Mouse (Mus musculus): ENCODE measurements around the gene Selplg.
A peak's percentile ranks its signal among the peaks of the same experiment; 100 is the strongest.

The Selplg gene

DNA sequence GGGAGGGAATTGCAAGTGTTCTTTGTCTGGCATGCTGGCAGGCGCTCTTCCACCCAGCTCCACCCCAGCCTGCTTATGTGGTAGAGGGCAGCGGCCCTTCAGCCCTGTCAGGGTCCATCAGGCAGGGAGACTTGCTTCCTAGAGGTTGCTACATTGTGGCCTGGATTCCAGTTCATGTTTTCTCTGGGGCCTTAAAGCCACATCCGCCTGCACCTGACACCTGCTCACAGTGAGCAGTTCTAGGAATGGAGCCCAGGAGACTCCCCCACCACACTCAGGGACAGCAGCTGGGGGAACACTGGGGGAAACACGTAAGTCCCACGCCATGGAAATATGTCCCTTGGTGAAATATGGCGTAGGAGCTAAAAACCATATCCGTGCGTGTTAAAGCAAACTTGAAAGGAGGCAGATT is at the start of gene Selplg:
TSS of gene Selplg (minus strand) at position 155 of the 412 bp plus-strand sequence.
- no peak for DNase-seq (ENCODE audit: low read depth)

DNA sequence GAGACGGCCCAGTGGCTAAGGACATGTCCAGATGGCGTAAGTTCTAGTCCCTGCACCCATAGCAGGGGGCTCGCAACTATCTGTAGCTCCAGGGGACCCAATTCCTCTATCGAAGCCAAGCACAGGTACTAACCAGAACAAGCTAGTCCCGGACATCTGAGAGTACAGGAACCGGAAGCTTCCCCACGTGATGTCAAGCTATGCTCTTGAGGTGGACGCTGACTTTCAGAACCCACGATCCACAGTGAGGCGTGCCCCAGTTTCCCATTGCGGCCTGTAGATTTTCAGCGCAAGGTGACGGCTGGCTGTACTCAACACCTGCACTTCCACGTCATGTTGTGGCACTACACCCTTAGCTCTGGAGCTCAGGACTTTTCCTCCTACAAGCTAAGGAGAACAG is 48.7 kb upstream of the Selplg start:
- no peak for DNase-seq (ENCODE audit: low read depth)

DNA sequence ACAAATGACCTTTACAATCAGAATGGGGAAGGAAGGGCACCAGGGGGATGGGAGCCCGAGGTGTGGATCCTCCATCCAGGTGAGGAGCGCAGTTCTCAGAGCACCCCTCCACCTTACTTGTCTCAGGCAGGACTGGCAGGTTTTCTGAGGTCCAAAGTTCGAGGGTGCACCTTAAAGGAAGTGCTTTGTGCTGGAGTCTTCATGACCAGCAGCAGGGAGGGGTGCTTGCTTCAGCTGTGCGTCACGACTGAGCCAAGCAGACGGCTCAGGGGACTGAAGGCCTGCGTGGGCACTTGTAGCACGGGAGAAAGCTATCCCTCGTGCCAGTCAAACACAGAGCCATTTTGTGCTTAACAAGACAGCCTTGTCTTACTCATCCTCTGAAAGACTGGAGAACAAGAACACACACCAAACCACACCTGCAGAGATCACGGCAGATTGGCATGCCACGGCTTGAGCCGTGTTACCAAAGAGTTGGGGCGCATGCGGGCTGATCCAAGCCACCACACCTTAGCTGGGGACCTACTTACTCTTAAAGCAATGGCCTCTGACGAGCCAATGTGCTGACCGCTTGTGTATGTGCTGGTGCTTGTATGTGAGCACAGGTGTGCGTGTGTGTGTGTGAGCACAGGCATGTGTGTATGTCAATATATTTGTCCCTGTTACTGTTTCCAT is 46.6 kb upstream of the Selplg start:
- no peak for DNase-seq (ENCODE audit: low read depth)

DNA sequence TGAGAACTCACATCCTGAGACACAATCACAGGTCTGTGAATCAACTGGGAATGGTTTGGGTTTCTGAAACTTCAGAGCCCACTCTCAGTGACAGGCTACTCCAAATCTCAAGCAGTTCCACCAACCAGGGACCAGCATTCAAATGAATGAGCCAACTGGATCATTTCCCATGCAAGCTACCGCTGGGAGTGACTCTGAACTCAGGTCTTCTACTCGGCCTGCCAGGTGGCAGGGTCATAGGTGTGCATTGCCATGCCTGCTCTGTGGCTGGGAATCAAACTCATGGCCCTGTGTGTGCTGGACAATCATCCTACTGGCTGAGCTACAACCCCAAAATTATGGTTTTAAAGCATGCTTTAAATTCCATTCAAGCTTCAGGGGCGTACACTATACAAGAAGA is 45.1 kb upstream of the Selplg start:
- DNase-seq (ENCODE audit: low read depth): no peak

DNA sequence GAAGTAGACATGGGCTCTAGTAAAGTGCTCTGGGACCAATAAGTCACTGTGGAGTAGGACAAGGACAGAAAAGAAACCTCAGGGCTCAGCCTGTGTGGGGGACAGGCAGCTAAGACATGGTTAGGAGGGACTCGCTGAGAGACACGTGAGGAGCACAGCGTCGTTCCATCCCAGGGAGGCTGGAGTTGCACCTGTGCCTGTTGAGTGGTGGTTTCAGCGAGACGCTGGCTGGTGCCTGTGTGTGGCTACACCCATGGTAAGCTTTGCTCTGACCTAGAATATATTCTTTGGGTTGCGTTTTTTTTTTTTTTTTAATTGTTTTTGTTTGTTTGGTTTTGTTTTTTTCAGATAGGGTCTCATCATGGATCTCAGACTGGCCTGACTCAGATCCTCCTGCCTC is 43.7 kb upstream of the Selplg start:
- DNase-seq (ENCODE audit: low read depth): no peak

DNA sequence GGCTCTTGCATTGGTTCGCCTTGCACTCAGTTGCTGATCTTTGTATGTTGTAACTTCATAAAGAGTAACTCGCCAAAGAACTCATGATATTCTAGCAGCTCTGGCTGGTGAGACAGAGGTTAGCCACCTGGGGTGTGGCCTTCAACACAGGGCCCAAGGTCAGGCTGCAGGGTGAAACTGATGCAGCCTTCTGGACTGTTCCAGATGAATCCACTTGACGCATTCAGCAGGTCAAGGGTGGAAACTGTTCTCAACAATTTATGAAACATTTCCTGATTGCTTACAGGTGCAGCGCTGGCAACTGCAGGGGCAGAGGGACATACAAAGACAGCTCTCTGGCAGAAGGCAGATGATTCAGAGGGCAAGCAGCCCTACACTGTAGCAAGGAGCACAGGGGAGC is 43.2 kb upstream of the Selplg start:
- peak; percentile 36 for DNase-seq (ENCODE audit: low read depth)

DNA sequence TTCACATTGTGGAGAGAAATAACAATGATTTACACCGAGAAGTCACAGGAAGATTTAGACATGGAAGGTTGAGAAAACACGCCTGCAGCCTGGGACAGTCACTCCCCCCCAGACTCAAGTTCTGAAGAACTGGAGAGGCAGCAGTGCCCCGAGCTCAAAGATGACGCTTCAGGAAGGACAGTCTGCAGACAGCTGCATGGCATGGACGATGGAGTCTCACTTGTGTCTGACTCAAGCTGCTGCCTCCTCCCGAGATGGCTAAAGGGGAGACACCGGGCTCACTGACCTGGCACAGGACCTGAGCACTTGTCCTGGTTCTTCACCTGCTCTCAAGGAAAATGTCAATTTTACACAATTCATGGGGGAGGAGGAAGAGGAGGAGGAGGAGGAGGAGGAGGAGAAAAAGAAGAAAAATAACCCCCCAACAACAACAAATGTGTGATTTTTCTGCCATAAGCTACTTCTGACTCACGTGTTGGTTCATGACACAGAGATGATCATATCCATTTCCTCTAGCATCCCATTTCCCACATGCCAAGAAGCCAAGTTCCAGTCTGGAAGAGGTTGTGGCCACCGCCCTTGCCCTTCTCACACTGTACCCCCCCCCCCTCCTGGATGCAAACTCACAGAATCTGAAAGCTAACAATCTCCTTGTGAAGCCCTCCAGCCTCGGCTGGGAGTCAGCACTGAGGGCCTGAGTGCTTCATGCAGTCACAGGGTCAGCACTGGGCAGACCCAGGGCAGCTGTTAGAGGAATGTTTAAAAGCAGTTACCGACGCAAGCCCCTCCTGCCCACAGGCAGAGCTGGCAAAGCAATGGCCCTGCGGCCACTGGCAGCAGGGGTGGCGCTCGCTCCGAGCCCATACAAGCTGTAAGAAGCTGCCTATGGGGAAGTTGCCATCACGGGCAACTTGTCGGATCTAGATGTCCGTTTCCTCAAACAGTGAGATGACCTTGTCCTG is 41.9 kb upstream of the Selplg start:
- DNase-seq (ENCODE audit: low read depth): peak; percentile 77

DNA sequence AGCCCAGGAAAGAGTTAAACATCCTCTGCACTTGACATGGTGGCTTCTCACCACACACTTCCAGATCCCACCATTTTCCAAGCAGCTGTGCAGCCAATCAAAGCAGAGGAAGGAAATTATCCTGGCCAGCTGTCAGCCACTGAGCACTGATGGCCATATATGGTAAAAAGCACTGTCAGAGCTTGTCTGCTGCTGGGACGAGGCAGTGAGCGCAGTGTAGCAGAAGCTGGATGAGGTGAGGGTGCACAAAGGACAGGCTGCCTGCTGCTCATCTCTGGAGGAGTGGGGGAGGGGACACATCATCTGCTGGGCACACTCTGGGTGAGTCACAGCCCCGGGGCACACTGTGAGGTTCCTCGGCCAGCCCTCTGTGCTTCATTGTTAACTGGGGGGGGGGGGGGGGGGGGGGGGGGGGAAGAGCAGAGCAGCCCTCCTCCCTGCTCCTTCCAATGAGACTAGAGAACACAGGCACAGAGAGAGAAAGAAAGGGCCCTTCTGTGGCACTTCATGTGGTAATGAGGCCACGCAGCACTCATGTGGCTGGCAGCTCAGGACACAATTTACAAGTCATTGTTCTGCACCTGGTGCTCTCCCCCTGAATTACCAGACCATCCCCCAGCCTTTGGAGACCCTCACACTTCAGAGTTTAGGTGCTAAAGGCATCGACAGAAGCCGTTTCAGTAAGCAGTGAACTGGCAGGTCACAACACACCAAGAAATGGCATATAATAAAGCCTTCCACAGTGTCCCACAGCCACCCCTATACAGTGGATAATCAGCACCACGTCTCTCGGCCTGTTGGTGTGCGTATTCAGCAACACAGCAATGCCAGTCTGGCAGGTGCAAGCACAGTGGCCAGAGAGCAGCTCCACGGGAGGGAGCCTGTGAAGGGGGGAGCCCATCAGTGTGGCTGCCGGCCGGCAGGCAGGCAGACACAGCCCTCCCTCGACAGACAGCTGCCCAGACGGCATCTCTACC is 40.8 kb upstream of the Selplg start:
- DNase-seq (ENCODE audit: low read depth): peak; percentile 94

DNA sequence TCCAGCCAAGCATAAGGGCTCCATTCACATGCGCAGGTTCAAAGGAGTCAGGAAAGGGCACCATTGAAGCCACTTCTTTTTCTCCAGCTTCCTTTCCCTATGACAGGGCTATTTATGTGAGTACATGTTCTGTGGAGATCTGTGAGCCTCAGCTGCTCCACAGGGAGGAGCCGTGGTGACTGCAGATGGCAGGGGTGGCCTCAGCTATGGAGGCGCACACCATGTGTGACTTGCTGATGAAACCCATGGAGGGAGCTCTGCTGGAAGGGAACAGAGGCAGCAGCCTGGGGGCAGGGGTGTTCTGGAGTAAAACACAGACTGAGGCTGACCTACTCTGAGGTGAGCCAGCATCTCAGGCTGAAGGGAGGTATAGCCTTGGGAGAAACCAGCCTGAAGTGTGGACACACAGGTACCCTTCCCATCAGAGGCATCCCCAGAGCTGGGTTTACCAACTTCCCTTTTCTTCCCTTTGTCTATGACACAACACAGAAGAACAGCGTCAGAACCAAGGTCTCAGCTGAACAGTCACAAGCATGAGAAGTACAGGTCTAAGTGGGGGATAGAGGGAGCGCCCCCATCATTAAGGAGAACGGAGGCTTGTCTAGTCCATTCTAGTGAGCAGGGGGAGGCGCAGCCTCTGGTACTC is 39.6 kb upstream of the Selplg start:
- DNase-seq (ENCODE audit: low read depth): no peak

DNA sequence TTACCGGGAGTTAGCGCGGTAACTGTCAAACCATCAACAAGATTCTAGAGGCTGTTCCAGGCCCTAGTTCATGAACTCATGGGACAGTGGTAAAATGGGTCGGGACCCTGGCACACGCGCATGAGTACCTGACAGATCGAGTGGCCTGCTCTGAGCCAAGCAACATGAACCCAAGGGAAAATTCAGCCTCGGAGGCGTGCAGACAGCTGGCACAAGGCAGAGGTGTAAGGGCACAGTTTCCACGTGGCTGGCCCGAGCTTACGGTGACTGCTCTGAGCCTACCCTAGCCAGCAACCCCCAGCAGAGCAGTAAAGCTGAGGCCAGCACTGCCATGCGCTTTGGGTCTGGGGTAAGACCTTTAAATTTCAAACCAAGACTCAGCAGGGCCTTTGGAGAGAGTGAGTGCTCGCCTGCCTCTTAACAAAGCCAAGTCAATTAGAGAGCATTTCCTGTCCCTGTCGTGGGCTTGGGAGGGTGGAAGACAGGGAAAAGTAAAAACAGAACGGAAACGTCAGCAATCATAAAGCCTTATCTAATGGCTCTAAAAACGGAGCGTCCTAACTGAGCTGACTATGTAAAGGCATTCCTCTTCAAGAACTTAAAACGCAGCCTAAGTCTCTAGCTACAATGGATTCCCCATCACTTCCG is 38.1 kb upstream of the Selplg start:
- no peak for DNase-seq (ENCODE audit: low read depth)

DNA sequence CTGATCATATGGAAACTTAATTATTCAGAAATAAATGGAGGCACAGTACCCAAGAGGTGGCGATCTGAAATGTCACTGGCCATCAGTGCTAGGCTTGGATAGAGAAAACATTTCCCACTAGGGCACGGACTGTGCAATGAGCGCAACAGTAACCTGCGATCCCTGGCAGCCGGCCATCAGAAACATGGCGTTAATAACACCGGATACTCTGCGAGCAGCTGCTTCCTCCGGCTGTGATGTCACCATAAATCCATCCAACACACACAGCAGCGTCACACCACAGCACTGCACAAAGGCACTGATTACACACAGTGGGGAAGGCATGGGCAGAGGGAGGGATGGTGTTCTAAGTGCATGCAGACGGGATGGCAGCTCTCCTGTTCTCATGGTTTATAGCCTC is 36.7 kb upstream of the Selplg start:
- DNase-seq (ENCODE audit: low read depth): no peak

DNA sequence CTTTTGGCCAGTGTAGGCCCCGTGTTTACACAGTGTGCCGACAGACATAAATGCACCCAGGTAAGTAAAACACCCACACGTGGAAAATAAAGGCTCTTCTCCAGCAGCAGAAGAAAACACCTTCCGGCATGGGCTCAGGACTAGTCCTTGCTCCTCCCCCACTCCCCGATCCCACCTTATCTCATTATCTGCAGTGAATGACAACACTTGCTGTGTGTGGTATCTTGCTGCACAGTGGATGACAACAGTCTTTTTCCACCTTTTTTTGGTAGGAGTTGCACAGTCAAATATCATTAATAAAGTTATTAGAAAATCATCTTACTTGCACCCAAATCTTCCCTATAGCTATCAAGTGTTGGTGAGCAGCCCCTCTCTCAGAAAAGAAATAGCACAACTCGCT is 32.5 kb upstream of the Selplg start:
- DNase-seq (ENCODE audit: low read depth): no peak

DNA sequence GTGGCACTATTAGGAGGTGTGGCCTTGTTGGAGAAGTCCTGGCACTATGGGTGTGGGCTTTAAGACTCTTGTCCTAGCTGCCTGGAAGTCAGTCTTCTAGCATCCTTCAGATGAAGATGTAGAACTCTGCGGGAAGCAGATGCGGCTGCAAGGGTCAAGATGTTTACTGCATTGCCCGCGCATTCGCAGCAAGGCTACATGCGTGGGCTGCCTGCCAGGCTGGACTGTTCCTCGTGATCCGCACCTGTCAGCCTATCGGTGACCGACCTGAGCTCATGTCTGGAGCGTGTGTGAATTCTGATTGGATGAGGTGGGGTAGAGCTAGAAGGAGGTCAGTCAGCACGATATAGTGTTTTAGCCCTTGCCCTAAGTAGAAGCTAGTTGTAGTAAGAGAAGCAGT is 31.6 kb upstream of the Selplg start:
- DNase-seq (ENCODE audit: low read depth): no peak

DNA sequence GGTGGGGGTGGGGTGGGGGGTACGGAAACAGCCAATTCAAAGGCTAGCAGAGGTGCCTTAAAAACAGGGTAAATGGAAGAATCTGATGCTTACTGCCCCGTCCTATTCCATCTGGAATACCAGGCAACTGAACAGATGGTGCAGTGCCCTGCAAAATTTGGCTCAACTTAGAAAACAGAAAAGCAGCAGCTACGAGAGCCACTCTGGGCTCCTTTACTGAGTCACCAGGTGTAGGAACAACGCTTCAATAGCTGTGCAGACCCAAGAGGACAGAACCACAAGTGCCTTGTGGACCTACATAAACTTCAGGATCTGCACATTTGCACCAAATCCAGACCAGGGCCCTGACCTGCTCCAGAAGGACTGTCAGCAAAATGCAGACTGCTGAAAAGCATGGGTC is 30.0 kb upstream of the Selplg start:
- DNase-seq (ENCODE audit: low read depth): no peak

DNA sequence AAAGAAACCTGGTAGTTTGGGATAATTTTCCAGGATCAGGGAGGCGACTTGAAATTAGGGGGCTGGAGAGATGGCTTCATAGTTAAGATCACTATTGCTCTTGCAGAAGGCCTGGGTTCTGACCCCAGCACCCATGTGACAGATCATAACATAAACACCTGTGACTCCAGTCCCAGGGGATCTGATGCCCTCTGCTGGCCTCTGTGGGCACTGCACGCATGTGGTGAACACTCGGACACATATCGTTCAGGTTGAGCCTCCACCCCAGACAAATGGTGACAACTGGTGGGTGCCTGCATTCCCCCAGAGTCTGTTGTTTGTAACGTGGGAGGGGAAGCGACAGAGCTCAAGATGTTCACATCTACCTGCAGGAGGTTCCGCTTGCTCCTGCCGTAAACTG is 28.9 kb upstream of the Selplg start:
- no peak for DNase-seq (ENCODE audit: low read depth)

DNA sequence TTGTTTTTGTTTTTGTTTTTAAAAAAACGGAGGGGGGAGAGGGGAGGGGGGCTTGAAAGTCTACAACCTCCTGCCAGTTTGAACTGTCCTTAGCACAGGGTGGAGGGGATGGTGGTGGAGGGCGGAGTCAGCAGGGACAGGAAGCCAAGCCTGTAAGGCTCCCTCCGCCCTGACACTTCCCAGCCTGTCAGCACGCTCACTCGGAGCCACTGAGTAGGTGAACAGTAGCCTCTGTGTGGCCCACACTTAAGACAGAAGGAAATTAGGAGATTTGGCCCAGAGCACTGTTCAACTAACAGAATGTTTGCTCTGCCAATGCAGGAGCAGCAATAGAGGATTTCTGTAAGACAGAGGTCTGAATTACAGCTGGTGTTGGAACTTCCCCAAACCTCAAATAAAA is 26.5 kb upstream of the Selplg start:
- peak; percentile 47 for DNase-seq (ENCODE audit: low read depth)

DNA sequence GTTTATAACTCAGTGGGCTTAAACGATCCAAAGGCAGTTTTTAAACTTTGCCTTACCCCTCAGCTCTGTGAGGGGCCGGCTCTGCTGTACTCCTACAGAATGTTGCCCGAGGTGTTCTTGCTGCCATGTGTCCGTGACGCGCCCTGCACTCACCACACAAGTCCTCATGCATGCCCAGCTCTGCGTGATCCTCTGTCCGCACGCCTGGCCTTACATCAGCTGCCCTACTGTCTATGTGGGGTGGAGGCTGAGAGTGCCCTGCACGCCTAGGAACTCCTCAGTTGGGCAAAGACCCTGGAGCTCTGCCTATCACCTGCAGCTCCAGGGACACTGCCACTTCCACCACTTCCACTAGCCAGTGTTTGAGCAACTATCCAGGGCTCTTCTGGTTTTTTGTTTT is 26.1 kb upstream of the Selplg start:
- no peak for DNase-seq (ENCODE audit: low read depth)

DNA sequence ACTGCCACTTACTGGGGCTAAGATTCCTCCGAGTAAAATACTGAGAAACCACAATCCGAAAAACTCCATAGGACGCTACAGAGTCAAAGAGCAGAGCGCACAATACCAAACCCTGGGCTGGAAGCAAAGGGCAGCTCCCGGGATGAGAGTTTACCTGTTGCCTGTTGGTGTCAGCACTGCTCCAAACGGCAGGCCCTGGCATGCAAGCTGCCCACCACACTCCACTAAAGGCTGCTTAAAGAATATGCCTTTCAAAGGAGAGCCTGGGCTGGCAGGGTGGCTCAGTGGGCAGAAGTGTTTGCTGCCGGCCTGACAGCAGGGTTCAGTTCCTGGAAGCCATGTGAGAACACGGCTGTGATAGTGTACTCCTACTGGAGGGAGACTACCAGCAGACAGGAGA is 25.2 kb upstream of the Selplg start:
- peak; percentile 46 for DNase-seq (ENCODE audit: low read depth)

DNA sequence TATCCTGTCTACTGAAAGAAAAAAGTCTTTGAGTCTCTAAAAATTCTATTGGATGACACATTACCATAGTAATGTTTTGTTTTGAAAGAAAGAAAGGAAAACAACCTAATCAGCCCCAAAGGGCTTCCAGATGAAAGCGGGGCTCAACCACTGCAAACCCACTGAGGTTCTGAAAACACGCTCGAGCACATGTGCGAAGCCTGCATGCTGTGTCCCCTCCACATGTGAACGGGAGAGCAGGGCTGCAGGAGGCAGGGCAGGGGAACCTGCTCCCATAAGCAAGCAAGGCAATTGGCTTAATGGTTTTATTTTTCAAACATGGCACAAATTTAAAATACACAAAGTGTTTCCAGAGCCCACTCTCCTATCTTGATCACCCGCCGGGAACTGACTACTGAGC is 24.2 kb upstream of the Selplg start:
- no peak for DNase-seq (ENCODE audit: low read depth)

DNA sequence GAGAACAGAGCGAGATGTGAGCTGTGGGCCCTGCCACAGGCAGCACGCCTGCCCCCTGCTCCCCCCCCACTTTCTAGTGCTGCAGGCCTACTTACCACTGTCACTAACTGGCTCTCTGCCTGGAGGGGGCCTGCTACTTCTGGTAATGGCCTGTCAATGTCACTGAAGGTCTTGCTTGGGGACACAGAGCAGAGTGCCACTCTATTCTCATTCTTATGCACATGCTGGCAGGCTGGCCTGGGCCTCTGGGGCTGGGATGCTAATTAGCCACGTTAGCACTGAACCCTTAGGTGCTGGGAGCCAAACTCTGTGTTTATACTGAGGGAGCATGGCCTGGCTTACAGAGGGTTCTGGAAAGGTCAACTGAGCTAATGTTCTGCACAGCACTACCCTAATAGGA is 23.3 kb upstream of the Selplg start:
- DNase-seq (ENCODE audit: low read depth): no peak

DNA sequence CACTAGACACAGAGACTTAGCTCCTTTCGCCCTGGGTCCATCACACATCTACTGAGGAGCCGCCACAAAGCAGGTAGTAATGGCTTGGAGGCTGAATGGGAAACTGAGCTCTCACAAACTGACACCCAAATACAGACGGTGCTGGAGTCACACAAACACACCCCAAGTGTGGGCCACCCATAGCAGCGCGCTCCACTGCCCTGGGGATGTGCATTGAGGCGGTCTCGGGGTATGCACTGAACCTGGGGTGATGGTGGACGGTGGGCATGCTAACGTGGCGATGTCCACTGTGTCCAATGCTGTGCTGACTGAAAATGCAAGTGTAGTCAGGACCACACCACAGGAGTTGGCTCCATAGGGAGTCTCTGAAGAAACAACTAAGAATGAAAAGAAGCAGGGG is 22.7 kb upstream of the Selplg start:
- DNase-seq (ENCODE audit: low read depth): no peak

Measured in NIH3T3 (cell line).